Mouse (Mus musculus): ENCODE results near the gene Scaf4. TPM values are rescaled to one million over a fixed set of nuclear protein-coding genes. Genes with fewer than 3 reads are reported as not detected.
"Not testable (repeated sequence)": the region's sequence is repeated elsewhere in the genome, so short reads cannot be mapped to it uniquely, and the experiment has no call there.

The Scaf4 gene
- polyA plus RNA-seq, 1 experiment from 2014 or later: 7.9 TPM

DNA sequence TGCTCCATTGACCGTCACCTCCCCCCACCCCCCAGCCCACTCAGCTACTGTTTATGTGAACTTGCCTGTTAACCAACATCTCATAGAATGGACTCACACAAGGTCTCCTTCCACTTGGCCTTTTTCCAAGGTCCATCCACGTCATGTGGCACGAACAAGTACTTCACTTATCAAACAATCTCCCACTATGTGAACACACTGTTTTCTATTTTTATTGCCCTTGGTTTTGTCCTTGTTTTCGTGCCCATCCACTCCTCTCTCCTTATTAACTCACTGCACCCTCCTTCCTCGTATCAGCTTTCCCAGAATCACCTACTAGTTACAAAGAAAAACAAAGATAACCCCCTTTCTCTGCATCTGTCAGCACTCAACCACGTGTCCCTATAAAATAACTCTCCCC lies 49.7 kb downstream of the Scaf4 start:
- H3K4me1 ChIP-seq (ENCODE audit: control insufficient read depth, low read depth, low read length): peaks cover 4% of the 10 kb centered on the region

GRCm38 (mm10) chr16:90233702-90234101 lies 50.6 kb downstream of the Scaf4 start:
- Histone ChIP-seq H3K27ac (ENCODE audit: low read length) (no peak overlapping the region), H3K4me2 (ENCODE audit: low read depth, low read length) (no peak overlapping the region), H3K27me3 (ENCODE audit: control insufficient read depth, insufficient read depth, low read depth, low read length) (no peaks in the 10 kb centered on the region), H3K9ac (ENCODE audit: low read depth, low read length) (no peak overlapping the region), H3K4me1 (ENCODE audit: control insufficient read depth, low read depth, low read length) (peaks cover 4% of the 10 kb centered on the region), H3K4me3 (ENCODE audit: low read depth, low read length) (no peak overlapping the region), H3K9me3 (replicated peaks; ENCODE audit: control insufficient read depth, low read length) (no peaks in the 10 kb centered on the region), H3K36me3 (ENCODE audit: control insufficient read depth, insufficient read depth) (peaks cover 10% of the 10 kb centered on the region; the same call in 1 of the 2 replicates)
- no peak for ATAC-seq (ENCODE audit: low read depth)
- WGBS (ENCODE audit: insufficient replicate concordance): 87% methylated on average over 10 of the region's 10 CpGs

More for the DNA sequence above, 49.7 kb downstream of the Scaf4 start:
- H3K27me3 ChIP-seq (ENCODE audit: control insufficient read depth, insufficient read depth, low read depth, low read length): no peaks in the 10 kb centered on the region
- no peak for ATAC-seq (ENCODE audit: low read depth)
- no peak overlapping the region for H3K27ac ChIP-seq (ENCODE audit: low read length)
- no peak overlapping the region for H3K9ac ChIP-seq (ENCODE audit: low read depth, low read length)
- H3K4me2 ChIP-seq (ENCODE audit: low read depth, low read length): no peak overlapping the region
- no peaks in the 10 kb centered on the region for H3K9me3 ChIP-seq (replicated peaks; ENCODE audit: control insufficient read depth, low read length)
- no peak overlapping the region for H3K4me3 ChIP-seq (ENCODE audit: low read depth, low read length)
- peaks cover 12% of the 10 kb centered on the region for H3K36me3 ChIP-seq (ENCODE audit: control insufficient read depth, insufficient read depth)
- 55% methylated on average over 6 of the region's 6 CpGs for WGBS (ENCODE audit: insufficient replicate concordance)

- Histone ChIP-seq H3K36me3 (ENCODE audit: control insufficient read depth, insufficient read depth) (peaks cover 18% of the 10 kb centered on the region), H3K27ac (ENCODE audit: low read length) (no peak overlapping the region), H3K9ac (ENCODE audit: low read depth, low read length) (no peak overlapping the region), H3K4me2 (ENCODE audit: low read depth, low read length) (no peak overlapping the region), H3K9me3 (replicated peaks; ENCODE audit: control insufficient read depth, low read length) (no peaks in the 10 kb centered on the region), H3K4me1 (ENCODE audit: control insufficient read depth, low read depth, low read length) (peaks cover 4% of the 10 kb centered on the region), H3K4me3 (ENCODE audit: low read depth, low read length) (no peak overlapping the region), H3K27me3 (ENCODE audit: control insufficient read depth, insufficient read depth, low read depth, low read length) (no peaks in the 10 kb centered on the region)
- ATAC-seq (ENCODE audit: low read depth): no peak
- 76% methylated on average over 7 of the region's 7 CpGs for WGBS (ENCODE audit: insufficient replicate concordance)
These were observed 53.0 kb downstream of the Scaf4 start for GRCm38 (mm10) chr16:90231302-90231701.

DNA sequence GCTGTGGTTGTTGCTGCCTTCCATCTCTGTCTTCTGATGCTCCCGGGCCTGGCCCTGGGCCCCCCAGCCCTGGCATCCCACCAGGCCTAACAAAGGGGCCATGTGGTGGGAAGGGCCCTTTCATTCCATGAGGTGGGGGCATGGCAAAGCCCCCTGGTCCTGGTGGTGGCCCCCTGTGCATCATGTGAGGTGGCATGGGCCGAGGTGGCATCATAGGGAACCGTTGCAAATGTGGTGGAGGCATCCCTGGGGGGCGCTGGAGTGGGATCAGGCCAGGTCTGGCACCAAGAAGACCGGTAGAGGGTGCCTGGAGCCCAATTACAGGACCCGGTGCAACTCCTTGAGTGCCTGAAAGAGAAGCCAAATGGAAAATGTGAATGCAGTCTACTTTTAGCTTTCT lies 54.4 kb downstream of the Scaf4 start:
- Histone ChIP-seq H3K27me3 (ENCODE audit: control insufficient read depth, insufficient read depth, low read depth, low read length) (no peaks in the 10 kb centered on the region), H3K4me2 (ENCODE audit: low read depth, low read length) (no peak overlapping the region), H3K9ac (ENCODE audit: low read depth, low read length) (no peak overlapping the region), H3K4me3 (ENCODE audit: low read depth, low read length) (no peak overlapping the region), H3K36me3 (ENCODE audit: control insufficient read depth, insufficient read depth) (peaks cover 31% of the 10 kb centered on the region), H3K27ac (ENCODE audit: low read length) (no peak overlapping the region), H3K9me3 (replicated peaks; ENCODE audit: control insufficient read depth, low read length) (no peaks in the 10 kb centered on the region), H3K4me1 (ENCODE audit: control insufficient read depth, low read depth, low read length) (peaks cover 2% of the 10 kb centered on the region)
- no peak for ATAC-seq (ENCODE audit: low read depth)
- WGBS (ENCODE audit: insufficient replicate concordance): 88% methylated on average over 6 of the region's 6 CpGs

- H3K4me1 ChIP-seq (ENCODE audit: control insufficient read depth, low read depth, low read length): peaks cover 30% of the 10 kb centered on the region
- peak overlapping the region; percentile 94 for H3K4me2 ChIP-seq (ENCODE audit: low read depth, low read length)
- H3K9me3 ChIP-seq (replicated peaks; ENCODE audit: control insufficient read depth, low read length): no peaks in the 10 kb centered on the region
- ATAC-seq (ENCODE audit: low read depth): no peak
- no peaks in the 10 kb centered on the region for H3K27me3 ChIP-seq (ENCODE audit: control insufficient read depth, insufficient read depth, low read depth, low read length)
- peak overlapping the region; percentile 94 for H3K9ac ChIP-seq (ENCODE audit: low read depth, low read length)
- H3K36me3 ChIP-seq (ENCODE audit: control insufficient read depth, insufficient read depth): peaks cover 23% of the 10 kb centered on the region
- H3K27ac ChIP-seq (ENCODE audit: low read length): peak overlapping the region; percentile 92
- peak overlapping the region; percentile 94 for H3K4me3 ChIP-seq (ENCODE audit: low read depth, low read length)
- 1% methylated on average over 20 of the region's 20 CpGs for WGBS (ENCODE audit: insufficient replicate concordance)
These were observed 62.7 kb downstream of the Scaf4 start for GRCm38 (mm10) chr16:90221441-90222070.

GRCm38 (mm10) chr16:90220892-90221431 lies 63.3 kb downstream of the Scaf4 start:
- Histone ChIP-seq H3K36me3 (ENCODE audit: control insufficient read depth, insufficient read depth) (peaks cover 17% of the 10 kb centered on the region), H3K4me1 (ENCODE audit: control insufficient read depth, low read depth, low read length) (peaks cover 30% of the 10 kb centered on the region), H3K9me3 (replicated peaks; ENCODE audit: control insufficient read depth, low read length) (no peaks in the 10 kb centered on the region), H3K27ac (ENCODE audit: low read length) (peak overlapping the region; percentile 92), H3K9ac (ENCODE audit: low read depth, low read length) (peak overlapping the region; percentile 94), H3K4me3 (ENCODE audit: low read depth, low read length) (peak overlapping the region; percentile 94), H3K27me3 (ENCODE audit: control insufficient read depth, insufficient read depth, low read depth, low read length) (no peaks in the 10 kb centered on the region), H3K4me2 (ENCODE audit: low read depth, low read length) (peak overlapping the region; percentile 94)
- under 1% methylated on average over 52 of the region's 52 CpGs for WGBS (ENCODE audit: insufficient replicate concordance)
- peak; percentile 83 for ATAC-seq (ENCODE audit: low read depth)

GRCm38 (mm10) chr16:90220026-90220891 lies 64.0 kb downstream of the Scaf4 start, which contains the start of gene Sod1:
Sod1 (plus strand) TSS chr16:90220754.
- Histone ChIP-seq H3K27me3 (ENCODE audit: control insufficient read depth, insufficient read depth, low read depth, low read length) (no peaks in the 10 kb centered on the region), H3K4me1 (ENCODE audit: control insufficient read depth, low read depth, low read length) (peaks cover 32% of the 10 kb centered on the region), H3K9me3 (replicated peaks; ENCODE audit: control insufficient read depth, low read length) (no peaks in the 10 kb centered on the region), H3K36me3 (ENCODE audit: control insufficient read depth, insufficient read depth) (peaks cover 10% of the 10 kb centered on the region), H3K4me2 (ENCODE audit: low read depth, low read length) (peak within 1 kb of the TSS; percentile 94), H3K4me3 (ENCODE audit: low read depth, low read length) (peak within 1 kb of the TSS; percentile 94), H3K27ac (ENCODE audit: low read length) (peak within 1 kb of the TSS; percentile 92), H3K9ac (ENCODE audit: low read depth, low read length) (peak within 1 kb of the TSS; percentile 94)
- ATAC-seq (ENCODE audit: low read depth): peak; percentile 93
- WGBS (ENCODE audit: insufficient replicate concordance): under 1% methylated on average over 63 of the region's 63 CpGs

GRCm38 (mm10) chr16:90219445-90219844 lies 64.9 kb downstream of the Scaf4 start:
- not testable (repeated sequence) for H3K27me3 ChIP-seq (ENCODE audit: control insufficient read depth, insufficient read depth, low read depth, low read length); H3K27ac ChIP-seq (ENCODE audit: low read length); H3K36me3 ChIP-seq (ENCODE audit: control insufficient read depth, insufficient read depth); H3K9me3 ChIP-seq (replicated peaks; ENCODE audit: control insufficient read depth, low read length); H3K4me3 ChIP-seq (ENCODE audit: low read depth, low read length); H3K4me2 ChIP-seq (ENCODE audit: low read depth, low read length); ATAC-seq (ENCODE audit: low read depth); H3K9ac ChIP-seq (ENCODE audit: low read depth, low read length)
- WGBS (ENCODE audit: insufficient replicate concordance): 42% methylated on average over 4 of the region's 4 CpGs
- H3K4me1 ChIP-seq (ENCODE audit: control insufficient read depth, low read depth, low read length): peaks cover 38% of the 10 kb centered on the region

GRCm38 (mm10) chr16:90217926-90218325 lies 66.4 kb downstream of the Scaf4 start:
- Histone ChIP-seq H3K9ac (ENCODE audit: low read depth, low read length) (no peak overlapping the region), H3K9me3 (replicated peaks; ENCODE audit: control insufficient read depth, low read length) (no peaks in the 10 kb centered on the region), H3K4me2 (ENCODE audit: low read depth, low read length) (no peak overlapping the region), H3K36me3 (ENCODE audit: control insufficient read depth, insufficient read depth) (no peaks in the 10 kb centered on the region), H3K27me3 (ENCODE audit: control insufficient read depth, insufficient read depth, low read depth, low read length) (no peaks in the 10 kb centered on the region), H3K4me3 (ENCODE audit: low read depth, low read length) (no peak overlapping the region), H3K4me1 (ENCODE audit: control insufficient read depth, low read depth, low read length) (peaks cover 45% of the 10 kb centered on the region), H3K27ac (ENCODE audit: low read length) (peak overlapping the region; percentile 56)
- ATAC-seq (ENCODE audit: low read depth): no peak
- 39% methylated on average over 4 of the region's 4 CpGs for WGBS (ENCODE audit: insufficient replicate concordance)

Data from liver, embryonic 16.5 days (tissue).